Mouse (Mus musculus) CH12.LX (cell line): ENCODE data around the gene Zfp827. TPM values are rescaled to one million over a fixed set of nuclear protein-coding genes. Genes with fewer than 3 reads are reported as not detected.
A peak's percentile ranks its signal among the peaks of the same experiment; 100 is the strongest.

ENCODE experiments used
- DNase-seq: peaks from one replicate; pipeline ENCODE4 v3.0.0-alpha.2; 2013; ENCODE audit errors: extremely low read depth
- H3K27ac ChIP-seq: 2 replicates; pipeline ENCODE4 v1.5.1; 2012; ENCODE audit warnings: low read depth, mild to moderate bottlenecking, control low read depth, moderate library complexity; ENCODE audit not compliant: insufficient read depth
- H3K27me3 ChIP-seq: replicated peaks from 2 replicates; pipeline ENCODE3; 2012; ENCODE audit warnings: inconsistent platforms
- H3K36me3 ChIP-seq, 2 experiments: replicated peaks in 1 of 2; 2 replicates each; pipeline versions ENCODE3 to v1.6.1; 2012; ENCODE audit warnings: inconsistent platforms in 1 of 2, low read length in 1 of 2, mild to moderate bottlenecking in 1 of 2, mixed read lengths in 1 of 2, moderate library complexity in 1 of 2; ENCODE audit not compliant: control insufficient read depth in 1 of 2, insufficient read depth in 1 of 2
- H3K4me1 ChIP-seq, 2 experiments: 2 replicates each; pipeline ENCODE4 v1.6.1; 2012; ENCODE audit warnings: inconsistent platforms in 1 of 2, moderate library complexity in 1 of 2; ENCODE audit not compliant: insufficient read depth in 2 of 2, control insufficient read depth in 1 of 2
- H3K4me2 ChIP-seq: 2 replicates; pipeline ENCODE4 v1.6.1; 2012; ENCODE audit warnings: low read depth, mild to moderate bottlenecking, control low read depth; ENCODE audit not compliant: poor library complexity, insufficient read depth, severe bottlenecking
- H3K4me3 ChIP-seq, 3 experiments: fragments of 150-350 bp in 1 of 3; sonication (generic) in 1 of 3; replicated peaks in 1 of 3; 2 replicates each; pipeline versions ENCODE3 to v1.5.1; 2011 to 2012; ENCODE audit warnings: low read depth in 2 of 3, low read length in 2 of 3, mild to moderate bottlenecking in 2 of 3, moderate library complexity in 2 of 3, control low read depth in 1 of 3, improper control_type of control experiment in 1 of 3, inconsistent platforms in 1 of 3, mixed read lengths in 1 of 3; ENCODE audit not compliant: poor library complexity in 1 of 3
- H3K79me2 ChIP-seq: replicated peaks from 2 replicates; pipeline ENCODE4 v1.6.1; 2012; ENCODE audit warnings: mild to moderate bottlenecking, moderate library complexity; ENCODE audit not compliant: control insufficient read depth, poor library complexity, insufficient read depth, severe bottlenecking; ENCODE audit errors: extremely low read depth
- H3K9ac ChIP-seq: 2 replicates; pipeline ENCODE4 v1.6.1; 2012; ENCODE audit warnings: low read depth, mild to moderate bottlenecking, control low read depth, moderate library complexity; ENCODE audit not compliant: insufficient read depth
- H3K9me3 ChIP-seq: replicated peaks from 2 replicates; pipeline ENCODE3; 2012; ENCODE audit warnings: low read length, inconsistent platforms, mixed read lengths
- BHLHE40 ChIP-seq: IDR thresholded peaks from 2 replicates; pipeline ENCODE4 v1.6.1; 2011; ENCODE audit warnings: mild to moderate bottlenecking, low read depth, low read length, improper control_type of control experiment
- CHD1 ChIP-seq: IDR thresholded peaks from 2 replicates; pipeline ENCODE4 v1.6.1; 2012; ENCODE audit warnings: low read depth, low read length, improper control_type of control experiment, inconsistent platforms
- CTCF ChIP-seq, 2 experiments: IDR thresholded peaks in 1 of 2; conservative IDR thresholded peaks in 1 of 2; 2 replicates each; pipeline ENCODE4 v1.5.1; 2011 to 2012; ENCODE audit warnings: low read depth in 2 of 2, low read length in 2 of 2, improper control_type of control experiment in 1 of 2, inconsistent platforms in 1 of 2, mild to moderate bottlenecking in 1 of 2, moderate library complexity in 1 of 2
- E2F4 ChIP-seq: IDR thresholded peaks from 2 replicates; pipeline ENCODE4 v1.6.1; 2011; ENCODE audit warnings: low read depth, low read length, improper control_type of control experiment; ENCODE audit not compliant: insufficient replicate concordance
- ELF1 ChIP-seq: IDR thresholded peaks from 2 replicates; pipeline ENCODE4 v1.6.1; 2014; ENCODE audit warnings: low read depth, mild to moderate bottlenecking, inconsistent platforms, low read length, improper control_type of control experiment
- GABPA ChIP-seq: IDR thresholded peaks from 2 replicates; pipeline ENCODE4 v1.6.1; 2012; ENCODE audit warnings: low read depth, low read length, improper control_type of control experiment, inconsistent platforms; ENCODE audit not compliant: insufficient replicate concordance
- JUN ChIP-seq: IDR thresholded peaks from 2 replicates; pipeline ENCODE4 v1.6.1; 2011; ENCODE audit warnings: low read depth, mild to moderate bottlenecking, low read length, improper control_type of control experiment, moderate library complexity; ENCODE audit not compliant: insufficient read depth
- MAX ChIP-seq: IDR thresholded peaks from 2 replicates; pipeline ENCODE4 v1.6.1; 2011; ENCODE audit warnings: low read length, improper control_type of control experiment
- MAZ ChIP-seq: IDR thresholded peaks from 2 replicates; pipeline ENCODE4 v1.6.1; 2012; ENCODE audit warnings: low read depth, mild to moderate bottlenecking, inconsistent platforms, low read length, improper control_type of control experiment, moderate library complexity
- MEF2A ChIP-seq: IDR thresholded peaks from 2 replicates; pipeline ENCODE4 v1.6.1; 2014; ENCODE audit warnings: low read depth, mild to moderate bottlenecking, inconsistent platforms, low read length, improper control_type of control experiment, borderline replicate concordance
- NELFE ChIP-seq: IDR thresholded peaks from 2 replicates; pipeline ENCODE4 v1.6.1; 2011; ENCODE audit warnings: low read depth, low read length, improper control_type of control experiment
- NRF1 ChIP-seq: IDR thresholded peaks from 2 replicates; pipeline ENCODE4 v1.6.1; 2014; ENCODE audit warnings: low read depth, mild to moderate bottlenecking, inconsistent platforms, low read length, improper control_type of control experiment, moderate library complexity
- PAX5 ChIP-seq: IDR thresholded peaks from 2 replicates; pipeline ENCODE4 v1.6.1; 2012; ENCODE audit warnings: low read length, inconsistent platforms, mixed read lengths
- POLR2AphosphoS2 ChIP-seq: IDR thresholded peaks from 2 replicates; pipeline ENCODE4 v1.6.1; 2011; ENCODE audit warnings: low read depth, low read length, improper control_type of control experiment
- RAD21 ChIP-seq: IDR thresholded peaks from 2 replicates; pipeline ENCODE4 v1.6.1; 2011; ENCODE audit warnings: low read depth, mild to moderate bottlenecking, low read length, improper control_type of control experiment, moderate library complexity
- RCOR1 ChIP-seq: conservative IDR thresholded peaks from 2 replicates; pipeline ENCODE4 v1.6.1; 2012; ENCODE audit warnings: low read depth, mild to moderate bottlenecking, inconsistent platforms, low read length, improper control_type of control experiment
- SIN3A ChIP-seq: IDR thresholded peaks from 2 replicates; pipeline ENCODE4 v1.6.1; 2012; ENCODE audit warnings: low read length, improper control_type of control experiment, inconsistent platforms
- SMC3 ChIP-seq: IDR thresholded peaks from 2 replicates; pipeline ENCODE4 v1.6.1; 2011; ENCODE audit warnings: low read depth, low read length, improper control_type of control experiment
- TCF12 ChIP-seq: IDR thresholded peaks from 2 replicates; pipeline ENCODE4 v1.6.1; 2014; ENCODE audit warnings: low read depth, mild to moderate bottlenecking, inconsistent platforms, low read length, improper control_type of control experiment
- UBTF ChIP-seq: IDR thresholded peaks from 2 replicates; pipeline ENCODE4 v1.6.1; 2012; ENCODE audit warnings: low read depth, mild to moderate bottlenecking, inconsistent platforms, low read length, improper control_type of control experiment, moderate library complexity
- ZC3H11A ChIP-seq: IDR thresholded peaks from 2 replicates; pipeline ENCODE4 v1.6.1; 2012; ENCODE audit warnings: low read depth, mild to moderate bottlenecking, inconsistent platforms, low read length, improper control_type of control experiment
- ZKSCAN1 ChIP-seq: IDR thresholded peaks from 2 replicates; pipeline ENCODE4 v1.6.1; 2012; ENCODE audit warnings: low read depth, inconsistent platforms, low read length, improper control_type of control experiment, borderline replicate concordance
- ZMIZ1 ChIP-seq: IDR thresholded peaks from 2 replicates; pipeline ENCODE4 v1.6.1; 2012; ENCODE audit warnings: low read depth, mild to moderate bottlenecking, inconsistent platforms, low read length, improper control_type of control experiment
- dilution Hi-C: fragments of 300-500 bp; cut with MboI; formaldehyde crosslinking; loops from 2 replicates; pipeline ENCODE4 v1.14.3; 2020; ENCODE audit warnings: low sequenced_read_pairs; ENCODE audit not compliant: extremely low pct_unique_long_range_greater_than_20kb, extremely low pct_ligation_motif_present
- in situ Hi-C: fragments of 300-500 bp; cut with MboI; formaldehyde crosslinking; loops from 3 replicates; pipeline ENCODE4 v1.14.3; 2019; ENCODE audit warnings: low sequenced_read_pairs, low pct_ligation_motif_present, low pct_unique_long_range_greater_than_20kb, mixed read lengths
- polyA plus RNA-seq: library from polyadenylated mRNA; unstranded; fragments of >175 nt; gene quantifications from 2 replicates; pipeline ENCODE4 v1.2.1, GENCODE M21; 2012; ENCODE audit warnings: low read depth; ENCODE audit not compliant: insufficient read length
- total RNA-seq, 2 experiments: library from RNA; depleted of rRNA; stranded (reverse); fragments of 300-350 nt in 1 of 2; fragments of >200 nt in 1 of 2; gene quantifications; 2 replicates each; pipeline ENCODE4 v1.2.3; 2012 to 2014

Zfp827 gene
- total and polyA plus RNA-seq, 3 experiments: 4.3 to 11.1 (median 7.8) TPM

GRCm38 (mm10) chr8:79016583-79016982 is 11.7 kb upstream of the Zfp827 start:
- DNase-seq: no peak
- H3K27ac ChIP-seq: no peak overlapping the region
- no peaks in the 10 kb centered on the region for H3K9me3 ChIP-seq
- no peak overlapping the region for H3K4me2 ChIP-seq
- TF ChIP-seq JUN: no peak
- TF ChIP-seq POLR2AphosphoS2: no peak
- TF ChIP-seq CHD1: no peak
- TF ChIP-seq BHLHE40: no peak
- TF ChIP-seq NRF1: no peak
- no peak for TF ChIP-seq TCF12
- TF ChIP-seq SMC3: no peak
- TF ChIP-seq ZC3H11A: no peak
- TF ChIP-seq RAD21: no peak
- no peak for TF ChIP-seq RCOR1
- dilution Hi-C loops (no loop called here), in situ Hi-C loops (no loop called here)
- no peaks in the 10 kb centered on the region for H3K36me3 ChIP-seq
- H3K4me3 ChIP-seq: no peak overlapping the region
- no peaks in the 10 kb centered on the region; a peak in 1 of 4 replicates for H3K4me1 ChIP-seq
- H3K9ac ChIP-seq: no peak overlapping the region
- no peaks in the 10 kb centered on the region for H3K79me2 ChIP-seq
- H3K27me3 ChIP-seq: no peaks in the 10 kb centered on the region

GRCm38 (mm10) chr8:79023922-79024321 is 4.3 kb upstream of the Zfp827 start:
- Histone ChIP-seq H3K4me2 (no peak overlapping the region), H3K9me3 (peaks cover 2% of the 10 kb centered on the region), H3K27me3 (no peaks in the 10 kb centered on the region), H3K4me3 (no peak overlapping the region), H3K27ac (no peak overlapping the region), H3K79me2 (peaks cover 2% of the 10 kb centered on the region), H3K9ac (no peak overlapping the region), H3K36me3 (no peaks in the 10 kb centered on the region), H3K4me1 (peaks cover 0 to 6% of the 10 kb centered on the region in 2 experiments; a peak in 2 of 4 replicates)
- TF ChIP-seq RCOR1: no peak
- peak in 1 of 2 experiments; percentile 28; a peak in 1 of 4 replicates for TF ChIP-seq CTCF (conservative IDR thresholded peaks at IDR 0.05 in 1 of 2, IDR thresholded peaks at IDR 0.05 in 1 of 2; ENCODE audit: low read depth in 2 of 2, low read length in 2 of 2)
- dilution Hi-C loops (no loop called here), in situ Hi-C loops (no loop called here)
- DNase-seq: no peak

GRCm38 (mm10) chr8:79027319-79027718 is 918 bp upstream of the Zfp827 start:
- in situ Hi-C loops: no loop called here
- no peak for TF ChIP-seq ZMIZ1
- no peak for TF ChIP-seq NELFE
- TF ChIP-seq BHLHE40: no peak
- no peak for TF ChIP-seq E2F4
- TF ChIP-seq ELF1: no peak
- no peak for TF ChIP-seq SIN3A
- TF ChIP-seq NRF1: no peak
- TF ChIP-seq UBTF: no peak
- TF ChIP-seq CHD1: no peak
- TF ChIP-seq ZKSCAN1: no peak
- TF ChIP-seq GABPA: no peak
- TF ChIP-seq MAX: no peak
- no peak for TF ChIP-seq RAD21
- TF ChIP-seq ZC3H11A: no peak
- TF ChIP-seq MEF2A: no peak
- TF ChIP-seq MAZ: no peak
- no peak for TF ChIP-seq PAX5
- TF ChIP-seq, all 38 proteins: peak for 0

More at GRCm38 (mm10) chr8:79027319-79027718, 918 bp upstream of the Zfp827 start:
- Histone ChIP-seq H3K9ac (peak overlapping the region; percentile 95; the same call in 1 of the 2 replicates), H3K4me1 (peaks cover 2 to 16% of the 10 kb centered on the region in 2 experiments; a peak in 2 of 4 replicates), H3K27ac (no peak overlapping the region), H3K4me3 (peak overlapping the region in 2 of 3 experiments; percentile 75 to 84), H3K36me3 (no peaks in the 10 kb centered on the region), H3K4me2 (peak overlapping the region; percentile 63; the same call in 1 of the 2 replicates), H3K79me2 (peaks cover 33% of the 10 kb centered on the region), H3K27me3 (no peaks in the 10 kb centered on the region), H3K9me3 (peaks cover 2% of the 10 kb centered on the region)
- dilution Hi-C loops: no loop called here
- DNase-seq: no peak
